Mouse (Mus musculus): ENCODE results near the gene Prl.
"Not testable (repeated sequence)": the region's sequence is repeated elsewhere in the genome, so short reads cannot be mapped to it uniquely, and the experiment has no call there.

Gene Prl

GRCm38 (mm10) chr13:27057270-27057669, at the start of gene Prl:
Gene Prl (plus strand): TSS chr13:27057570.
- no peak for DNase-seq

GRCm38 (mm10) chr13:27026614-27027013, 30.8 kb upstream of the Prl start:
- no peak for DNase-seq

- DNase-seq: no peak
Observed at GRCm38 (mm10) chr13:27027376-27027775, 30.0 kb upstream of the Prl start.

- no peak for DNase-seq
Observed at GRCm38 (mm10) chr13:27028501-27029240, 28.7 kb upstream of the Prl start.

GRCm38 (mm10) chr13:27031101-27031852, 26.1 kb upstream of the Prl start:
- DNase-seq: no peak

- DNase-seq: no peak
Observed at GRCm38 (mm10) chr13:27031853-27032240, 25.5 kb upstream of the Prl start.

GRCm38 (mm10) chr13:27032998-27033397, 24.4 kb upstream of the Prl start:
- DNase-seq: no peak

- no peak for DNase-seq
Observed at GRCm38 (mm10) chr13:27042185-27042584, 15.2 kb upstream of the Prl start.

GRCm38 (mm10) chr13:27043326-27043725, 14.0 kb upstream of the Prl start:
- DNase-seq: no peak

- DNase-seq: no peak
Observed at GRCm38 (mm10) chr13:27059177-27059576, 1.8 kb downstream of the Prl start.

GRCm38 (mm10) chr13:27093890-27094289, 36.5 kb downstream of the Prl start, which contains the start of gene Prl3d1:
Gene Prl3d1 (plus strand): TSS chr13:27094190.
- not testable (repeated sequence) for DNase-seq

Data from kidney, postnatal 14 days (tissue).